Mouse (Mus musculus) embryonic facial prominence, embryonic 11.5 days (tissue): ENCODE results near the gene Rbm20. TPM values are rescaled to one million over a fixed set of nuclear protein-coding genes. Genes with fewer than 3 reads are reported as not detected.

Experiments
- ATAC-seq: fragments of 200-750 bp; cut with Nextera tagmentation; replicated peaks from 2 replicates; pipeline ENCODE4 v1.8.0; 2017; ENCODE audit warnings: low read depth; ENCODE audit not compliant: insufficient number of reproducible peaks, low FRiP score, low TSS enrichment
- DNase-seq: peaks from one replicate; pipeline ENCODE4 v3.0.0-alpha.2; 2015; ENCODE audit warnings: low spot score
- H3K27ac ChIP-seq: fragments of 300-500 bp; sonication (generic); replicated peaks from 2 replicates; pipeline ENCODE4 v1.5.1; 2014; ENCODE audit warnings: mild to moderate bottlenecking, low read depth, low read length, control low read depth
- H3K27me3 ChIP-seq: fragments of 300-500 bp; sonication (generic); 2 replicates; pipeline ENCODE4 v1.6.1; 2014; ENCODE audit warnings: mild to moderate bottlenecking, low read length, moderate library complexity, mixed read lengths; ENCODE audit not compliant: control insufficient read depth, insufficient read depth
- H3K36me3 ChIP-seq: fragments of 300-500 bp; sonication (generic); replicated peaks from 2 replicates; pipeline ENCODE4 v1.6.1; 2014; ENCODE audit warnings: low read depth, mild to moderate bottlenecking, low read length, moderate library complexity, mixed read lengths; ENCODE audit not compliant: control insufficient read depth, insufficient read depth
- H3K4me1 ChIP-seq: fragments of 300-500 bp; sonication (generic); 2 replicates; pipeline ENCODE4 v1.6.1; 2014; ENCODE audit warnings: low read length, mixed read lengths; ENCODE audit not compliant: control insufficient read depth, insufficient read depth
- H3K4me2 ChIP-seq: fragments of 300-500 bp; sonication (generic); 2 replicates; pipeline ENCODE4 v1.6.1; 2014; ENCODE audit warnings: low read depth, mild to moderate bottlenecking, control low read depth, low read length, moderate library complexity
- H3K4me3 ChIP-seq: fragments of 300-500 bp; sonication (generic); 2 replicates; pipeline ENCODE4 v1.5.1; 2014; ENCODE audit warnings: low read depth, low read length, control low read depth
- H3K9ac ChIP-seq: fragments of 300-500 bp; sonication (generic); replicated peaks from 2 replicates; pipeline ENCODE4 v1.6.1; 2014; ENCODE audit warnings: mild to moderate bottlenecking, control low read depth, low read length
- H3K9me3 ChIP-seq: fragments of 300-500 bp; sonication (generic); replicated peaks from 2 replicates; pipeline ENCODE4 v1.6.1; 2016; ENCODE audit warnings: mild to moderate bottlenecking, low read length, inconsistent platforms, mixed read lengths; ENCODE audit not compliant: control insufficient read depth
- WGBS: fragments of 180-500 bp; shearing (Covaris S2); extraction: QIAGEN DNeasy Blood & Tissue Kit; methylation state at CpG from one replicate; pipeline ENCODE4 v1.1.7; 2014; 5-methylcytosine and 5-hydroxymethylcytosine counted together
- polyA plus RNA-seq: library from polyadenylated mRNA; unstranded; fragments of >200 nt; fragmentation: Nextera tagmentation; extraction: Ambion mirVana; gene quantifications from 2 replicates; pipeline ENCODE4 v1.2.1, GENCODE M21; 2014

The Rbm20 gene
- polyA plus RNA-seq = 1.1 and 1.2 TPM in 2 replicates

GRCm38 (mm10) chr19:53676718-53677634 lies at the start of gene Rbm20:
Gene Rbm20, plus strand, starts transcription at chr19:53677306.
- DNase-seq (no peak), ATAC-seq (peak; percentile 74)
- Histone ChIP-seq H3K9ac (peak within 1 kb of the TSS; percentile 57), H3K36me3 (no peaks in the 10 kb centered on the region), H3K4me2 (peak within 1 kb of the TSS; percentile 100), H3K9me3 (no peaks in the 10 kb centered on the region), H3K4me3 (peak within 1 kb of the TSS; percentile 60), H3K4me1 (0 out of 2 replicates have a peak, but pooled peaks cover 2% of the 10 kb centered on the region), H3K27ac (no peak within 1 kb of the TSS), H3K27me3 (peaks cover 35% of the 10 kb centered on the region)
- WGBS = under 1% methylated on average over 67 of the region's 82 CpGs

DNA sequence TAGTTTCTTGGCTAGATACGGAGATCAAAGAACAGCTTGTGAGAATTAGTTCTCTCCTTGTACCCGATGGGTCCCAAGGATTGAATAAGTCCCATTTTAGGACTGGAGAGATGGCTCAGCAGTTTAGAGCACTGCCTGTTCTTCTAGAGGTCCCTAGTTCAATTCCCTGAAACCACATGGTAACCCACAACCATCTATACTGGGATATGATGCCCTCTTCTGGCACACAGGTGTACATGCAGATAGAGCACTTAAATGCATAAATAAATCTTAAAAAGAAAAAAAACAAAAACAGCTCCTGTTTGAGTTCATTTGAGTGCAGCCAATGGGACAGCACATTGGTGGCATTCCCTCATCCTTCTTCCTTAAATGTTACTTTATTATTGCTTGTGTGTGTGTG lies 39.1 kb upstream of the Rbm20 start:
- Histone ChIP-seq H3K9ac (no peak overlapping the region), H3K36me3 (peaks cover 11% of the 10 kb centered on the region), H3K27ac (no peak overlapping the region), H3K4me1 (no peaks in the 10 kb centered on the region), H3K4me3 (no peak overlapping the region), H3K4me2 (no peak overlapping the region), H3K27me3 (no peaks in the 10 kb centered on the region), H3K9me3 (no peaks in the 10 kb centered on the region)
- DNase-seq (peak; percentile 17), ATAC-seq (no peak)
- 85% methylated on average over 2 of the region's 2 CpGs for WGBS

DNA sequence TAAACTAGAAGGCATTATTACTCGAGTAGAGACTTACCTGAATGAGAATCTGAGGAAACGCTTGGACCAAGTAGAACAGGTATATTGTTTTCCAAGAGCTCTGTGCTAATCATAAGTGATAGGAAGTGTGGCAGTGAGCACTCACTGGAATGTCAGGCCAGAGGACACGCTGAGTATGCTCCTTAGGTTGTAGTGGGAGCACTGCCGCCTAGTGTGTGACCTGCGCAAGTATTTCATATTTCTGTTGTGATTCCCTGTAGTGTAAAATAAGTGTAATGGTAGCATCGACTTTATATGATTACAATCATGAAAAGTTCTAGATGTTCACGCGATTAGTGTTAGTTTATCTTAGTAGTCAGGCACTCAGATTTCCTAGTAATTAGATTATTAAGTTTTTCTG lies 38.4 kb upstream of the Rbm20 start:
- H3K27me3 ChIP-seq = no peaks in the 10 kb centered on the region
- no peak overlapping the region for H3K4me3 ChIP-seq
- no peak overlapping the region for H3K4me2 ChIP-seq
- no peak for DNase-seq
- H3K4me1 ChIP-seq = no peaks in the 10 kb centered on the region
- ATAC-seq = no peak
- H3K27ac ChIP-seq = no peak overlapping the region
- 92% methylated on average over 8 of the region's 8 CpGs for WGBS
- H3K9me3 ChIP-seq = no peaks in the 10 kb centered on the region
- peaks cover 14% of the 10 kb centered on the region for H3K36me3 ChIP-seq
- no peak overlapping the region for H3K9ac ChIP-seq

DNA sequence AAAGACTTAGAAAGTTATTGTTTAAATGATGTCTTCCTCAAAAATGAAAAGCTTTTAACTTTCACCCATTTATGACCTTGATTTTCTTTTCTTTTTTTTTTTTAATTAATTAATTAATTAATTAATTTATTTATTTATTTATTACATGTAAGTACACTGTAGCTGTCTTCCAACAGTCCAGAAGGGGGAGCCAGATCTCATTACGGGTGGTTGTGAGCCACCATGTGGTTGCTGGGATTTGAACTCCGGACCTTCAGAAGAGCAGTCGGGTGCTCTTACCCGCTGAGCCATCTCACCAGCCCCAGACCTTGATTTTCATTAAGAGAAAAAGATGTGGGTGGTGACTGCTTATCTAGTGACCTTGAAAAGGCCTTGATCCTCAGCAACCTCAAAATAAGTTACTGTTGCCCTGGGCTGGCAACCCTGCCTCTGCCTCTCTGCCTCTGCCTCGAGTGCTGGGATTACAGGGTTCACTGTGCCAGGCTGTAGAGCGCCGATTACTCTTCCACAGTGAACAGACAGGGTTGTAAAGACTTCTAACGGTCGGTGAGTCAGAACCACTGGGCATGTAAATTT lies 33.0 kb upstream of the Rbm20 start:
- 93% methylated on average over 9 of the region's 9 CpGs for WGBS
- no peak for ATAC-seq
- Histone ChIP-seq H3K9me3 (no peaks in the 10 kb centered on the region), H3K4me2 (no peak overlapping the region), H3K4me3 (no peak overlapping the region), H3K27me3 (no peaks in the 10 kb centered on the region), H3K27ac (no peak overlapping the region), H3K4me1 (no peaks in the 10 kb centered on the region), H3K36me3 (peaks cover 6% of the 10 kb centered on the region), H3K9ac (no peak overlapping the region)
- peak; percentile 18 for DNase-seq

GRCm38 (mm10) chr19:53647301-53647700 lies 29.8 kb upstream of the Rbm20 start:
- H3K4me1 ChIP-seq = no peaks in the 10 kb centered on the region
- ATAC-seq (no peak), DNase-seq (no peak)
- no peak overlapping the region for H3K4me2 ChIP-seq
- H3K4me3 ChIP-seq = no peak overlapping the region
- no peak overlapping the region for H3K27ac ChIP-seq
- no peaks in the 10 kb centered on the region for H3K9me3 ChIP-seq
- no peak overlapping the region for H3K9ac ChIP-seq
- no peaks in the 10 kb centered on the region for H3K27me3 ChIP-seq
- peaks cover 6% of the 10 kb centered on the region for H3K36me3 ChIP-seq
- 90% methylated on average over 9 of the region's 9 CpGs for WGBS

GRCm38 (mm10) chr19:53648056-53648455 lies 29.1 kb upstream of the Rbm20 start:
- Histone ChIP-seq H3K9ac (no peak overlapping the region), H3K27me3 (no peaks in the 10 kb centered on the region), H3K4me2 (no peak overlapping the region), H3K36me3 (peaks cover 5% of the 10 kb centered on the region), H3K4me1 (no peaks in the 10 kb centered on the region), H3K27ac (no peak overlapping the region), H3K9me3 (no peaks in the 10 kb centered on the region), H3K4me3 (no peak overlapping the region)
- ATAC-seq (no peak), DNase-seq (no peak)
- 56% methylated on average over 5 of the region's 5 CpGs for WGBS

GRCm38 (mm10) chr19:53648802-53649236 lies 28.3 kb upstream of the Rbm20 start:
- WGBS = 45% methylated on average over 10 of the region's 10 CpGs
- peak; percentile 77; the same call in 1 of the 2 replicates for ATAC-seq
- no peak overlapping the region for H3K4me3 ChIP-seq
- H3K4me2 ChIP-seq = no peak overlapping the region
- peaks cover 3% of the 10 kb centered on the region for H3K36me3 ChIP-seq
- no peaks in the 10 kb centered on the region for H3K27me3 ChIP-seq
- DNase-seq = peak; percentile 88
- H3K9ac ChIP-seq = no peak overlapping the region
- no peak overlapping the region for H3K27ac ChIP-seq
- no peaks in the 10 kb centered on the region for H3K9me3 ChIP-seq
- H3K4me1 ChIP-seq = no peaks in the 10 kb centered on the region

DNA sequence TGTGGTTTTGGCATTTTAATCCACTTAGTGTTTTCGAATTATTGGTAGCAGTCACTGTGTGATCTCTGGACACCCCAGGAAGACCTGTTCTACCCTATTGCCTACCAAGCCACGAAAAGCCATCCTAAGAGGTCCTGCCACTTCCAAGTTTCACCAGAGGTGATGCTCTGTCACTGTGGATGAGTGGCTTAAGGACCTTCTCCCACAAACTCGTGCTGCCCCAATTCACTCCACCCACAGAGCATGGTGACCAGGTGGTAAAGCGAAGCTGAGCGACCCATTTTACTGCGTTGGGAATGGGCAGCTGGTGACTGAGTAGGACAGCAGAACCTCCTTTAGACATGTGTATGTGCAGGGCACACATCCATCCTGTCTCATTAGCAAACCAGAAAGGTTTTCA lies 27.7 kb upstream of the Rbm20 start:
- H3K4me3 ChIP-seq = no peak overlapping the region
- H3K4me2 ChIP-seq = no peak overlapping the region
- no peak for DNase-seq
- no peak overlapping the region for H3K27ac ChIP-seq
- no peak overlapping the region for H3K9ac ChIP-seq
- no peaks in the 10 kb centered on the region for H3K27me3 ChIP-seq
- no peak for ATAC-seq
- WGBS = 84% methylated on average over 6 of the region's 6 CpGs
- H3K36me3 ChIP-seq = peaks cover under 1% of the 10 kb centered on the region
- no peaks in the 10 kb centered on the region for H3K4me1 ChIP-seq
- no peaks in the 10 kb centered on the region for H3K9me3 ChIP-seq
